Mouse (Mus musculus) frontal cortex, adult 2 months (tissue): Measurements from ENCODE around the gene Vcl. TPM values are rescaled to one million over a fixed set of nuclear protein-coding genes. Genes with fewer than 3 reads are reported as not detected.

Experiments
- DNase-seq, 2 experiments: peaks; one replicate each; pipeline ENCODE4 v3.0.0; 2022; ENCODE audit warnings: low spot score in 1 of 2; ENCODE audit errors: extremely low spot score in 1 of 2
- polyA plus RNA-seq: library from polyadenylated mRNA; depleted of rRNA; stranded (reverse); fragments of >200 nt; gene quantifications from 2 replicates; pipeline ENCODE4 v1.2.3, GENCODE M21; 2012

Vcl gene
- polyA plus RNA-seq, 1 experiment, result 25.3 TPM

GRCm38 (mm10) chr14:20938424-20938823 is 9.2 kb downstream of the Vcl start:
- no peak for DNase-seq

GRCm38 (mm10) chr14:20938860-20939259 is 9.7 kb downstream of the Vcl start:
- no peak for DNase-seq

- no peak for DNase-seq
These were observed 16.1 kb downstream of the Vcl start for GRCm38 (mm10) chr14:20945296-20945695.

- no peak for DNase-seq
These were observed 26.8 kb downstream of the Vcl start for GRCm38 (mm10) chr14:20956021-20956420.

- no peak for DNase-seq
These were observed 29.8 kb downstream of the Vcl start for GRCm38 (mm10) chr14:20958971-20959370.

- no peak for DNase-seq
These were observed 33.3 kb downstream of the Vcl start for GRCm38 (mm10) chr14:20962466-20962865.

GRCm38 (mm10) chr14:20962906-20963305 is 33.7 kb downstream of the Vcl start:
- DNase-seq, result no peak

GRCm38 (mm10) chr14:20963863-20964262 is 34.7 kb downstream of the Vcl start:
- DNase-seq, result no peak

GRCm38 (mm10) chr14:20964285-20964684 is 35.1 kb downstream of the Vcl start:
- DNase-seq, result no peak

GRCm38 (mm10) chr14:20966959-20967670 is 37.9 kb downstream of the Vcl start:
- DNase-seq, result no peak

GRCm38 (mm10) chr14:20969066-20969465 is 39.9 kb downstream of the Vcl start:
- no peak for DNase-seq

- peak in 1 of 2 experiments; percentile 19 for DNase-seq
These were observed 41.2 kb downstream of the Vcl start for GRCm38 (mm10) chr14:20970389-20970788.

GRCm38 (mm10) chr14:20970927-20971326 is 41.7 kb downstream of the Vcl start:
- peak; percentile 15 to 59 for DNase-seq

GRCm38 (mm10) chr14:20973821-20974220 is 44.6 kb downstream of the Vcl start:
- no peak for DNase-seq

GRCm38 (mm10) chr14:20976741-20977140 is 47.5 kb downstream of the Vcl start:
- DNase-seq, result no peak

GRCm38 (mm10) chr14:20977726-20978125 is 48.5 kb downstream of the Vcl start:
- no peak for DNase-seq

- peak in 1 of 2 experiments; percentile 40 for DNase-seq
These were observed 54.6 kb downstream of the Vcl start for GRCm38 (mm10) chr14:20983832-20984231.

GRCm38 (mm10) chr14:20985482-20985881 is 56.3 kb downstream of the Vcl start:
- DNase-seq, result no peak

- DNase-seq, result no peak
These were observed 62.3 kb downstream of the Vcl start for GRCm38 (mm10) chr14:20991492-20991891.

GRCm38 (mm10) chr14:20993067-20993691 is 64.0 kb downstream of the Vcl start:
- peak; percentile 10 to 80 for DNase-seq

GRCm38 (mm10) chr14:20994475-20994874 is 65.3 kb downstream of the Vcl start:
- no peak for DNase-seq

- DNase-seq, result no peak
These were observed 66.3 kb downstream of the Vcl start for GRCm38 (mm10) chr14:20995497-20995896.
